Mouse (Mus musculus): ENCODE results near the gene Daam1.
A peak's percentile ranks its signal among the peaks of the same experiment; 100 is the strongest.
"Not testable (repeated sequence)": the region's sequence is repeated elsewhere in the genome, so short reads cannot be mapped to it uniquely, and the experiment has no call there.

Gene Daam1

GRCm38 (mm10) chr12:71835966-71836668, 5.2 kb downstream of the Daam1 start:
- DNase-seq, result peak; percentile 29 to 52

GRCm38 (mm10) chr12:71836776-71837175, 5.9 kb downstream of the Daam1 start:
- DNase-seq, result no peak

GRCm38 (mm10) chr12:71837576-71837975, 6.7 kb downstream of the Daam1 start:
- peak; percentile 38 to 49 for DNase-seq

- no peak for DNase-seq
Observed at GRCm38 (mm10) chr12:71838230-71838629, 7.4 kb downstream of the Daam1 start.

GRCm38 (mm10) chr12:71839653-71840052, 8.8 kb downstream of the Daam1 start:
- DNase-seq, result no peak

- DNase-seq, result peak; percentile 45 to 49
Observed at GRCm38 (mm10) chr12:71840430-71841186, 9.7 kb downstream of the Daam1 start.

GRCm38 (mm10) chr12:71842006-71842405, 11.1 kb downstream of the Daam1 start:
- peak; percentile 66 to 75 for DNase-seq

- DNase-seq, result no peak
Observed at GRCm38 (mm10) chr12:71842588-71842987, 11.7 kb downstream of the Daam1 start.

- DNase-seq, result no peak
Observed at GRCm38 (mm10) chr12:71845486-71845885, 14.6 kb downstream of the Daam1 start.

GRCm38 (mm10) chr12:71846416-71846815, 15.5 kb downstream of the Daam1 start:
- not testable (repeated sequence) for DNase-seq

GRCm38 (mm10) chr12:71847024-71847423, 16.1 kb downstream of the Daam1 start:
- not testable (repeated sequence) for DNase-seq

GRCm38 (mm10) chr12:71847617-71848016, 16.7 kb downstream of the Daam1 start:
- no peak for DNase-seq

- DNase-seq, result no peak
Observed at GRCm38 (mm10) chr12:71848037-71848776, 17.3 kb downstream of the Daam1 start.

- DNase-seq, result no peak
Observed at GRCm38 (mm10) chr12:71849051-71849450, 18.2 kb downstream of the Daam1 start.

- no peak for DNase-seq
Observed at GRCm38 (mm10) chr12:71850135-71850534, 19.3 kb downstream of the Daam1 start.

GRCm38 (mm10) chr12:71852678-71853077, 21.8 kb downstream of the Daam1 start:
- no peak for DNase-seq

- DNase-seq, result no peak
Observed at GRCm38 (mm10) chr12:71853694-71854093, 22.8 kb downstream of the Daam1 start.

GRCm38 (mm10) chr12:71854191-71854590, 23.3 kb downstream of the Daam1 start:
- DNase-seq, result no peak

GRCm38 (mm10) chr12:71855730-71856479, 25.0 kb downstream of the Daam1 start:
- DNase-seq, result peak; percentile 43 to 50

GRCm38 (mm10) chr12:71856480-71856754, 25.5 kb downstream of the Daam1 start:
- DNase-seq, result no peak

- DNase-seq, result peak in 1 of 2 experiments; percentile 24
Observed at GRCm38 (mm10) chr12:71859096-71859495, 28.2 kb downstream of the Daam1 start.

- peak; percentile 43 to 66 for DNase-seq
Observed at GRCm38 (mm10) chr12:71863846-71864543, 33.1 kb downstream of the Daam1 start.

All from kidney, postnatal 25 days (tissue).